Mouse (Mus musculus): ENCODE measurements around the gene Ruvbl2.
"Not testable (repeated sequence)": the region's sequence is repeated elsewhere in the genome, so short reads cannot be mapped to it uniquely, and the experiment has no call there.

Gene Ruvbl2

GRCm38 (mm10) chr7:45463987-45464778 lies 26.3 kb upstream of the Ruvbl2 start:
- TF ChIP-seq GATA4 (IDR thresholded peaks at IDR 0.05; ENCODE audit: insufficient replicate concordance, low read length) = no peak

DNA sequence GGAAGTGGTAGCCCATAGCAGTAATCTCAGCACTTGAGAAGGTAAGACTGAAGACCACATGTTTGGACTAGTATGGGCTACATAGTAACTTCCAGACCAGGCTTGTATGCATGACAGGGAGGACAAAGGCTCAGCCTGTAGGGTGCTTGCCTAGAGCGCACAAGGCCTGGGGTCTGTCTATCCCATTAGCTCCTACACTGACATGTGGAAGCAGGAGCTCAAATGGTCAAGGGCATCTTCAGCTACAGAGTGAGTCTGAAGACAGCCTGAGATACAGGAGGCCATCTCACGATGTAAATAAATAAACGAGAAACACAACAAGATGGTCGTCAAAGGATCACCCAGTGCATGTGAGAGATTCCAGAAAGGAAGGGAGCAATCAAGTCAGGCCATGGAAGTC lies 24.4 kb upstream of the Ruvbl2 start:
- no peak for TF ChIP-seq GATA4 (IDR thresholded peaks at IDR 0.05; ENCODE audit: insufficient replicate concordance, low read length)

DNA sequence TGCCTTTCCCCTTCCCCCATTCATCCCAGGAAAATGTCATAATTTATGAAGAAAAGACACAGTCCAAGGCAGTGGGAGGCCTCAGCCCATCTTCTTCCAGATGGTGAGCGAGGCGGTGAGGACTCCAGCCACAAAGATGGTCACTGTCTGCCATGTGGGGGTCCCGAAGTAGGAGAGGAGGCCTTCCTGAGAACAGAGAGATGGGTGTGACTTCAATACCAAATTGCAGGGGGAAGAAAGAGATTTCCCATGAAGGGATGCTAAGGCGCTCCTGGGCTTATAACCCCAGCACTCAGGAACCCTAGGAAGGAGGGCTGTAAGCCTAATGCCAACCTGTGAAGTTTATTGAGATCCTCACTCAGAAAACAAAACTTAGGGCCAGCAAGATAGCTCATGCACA lies 23.9 kb upstream of the Ruvbl2 start:
- no peak for TF ChIP-seq GATA4 (IDR thresholded peaks at IDR 0.05; ENCODE audit: insufficient replicate concordance, low read length)

GRCm38 (mm10) chr7:45461326-45461725 lies 23.4 kb upstream of the Ruvbl2 start:
- no peak for TF ChIP-seq GATA4 (IDR thresholded peaks at IDR 0.05; ENCODE audit: insufficient replicate concordance, low read length)

GRCm38 (mm10) chr7:45460860-45461314 lies 23.0 kb upstream of the Ruvbl2 start:
- peak; percentile 63; the same call in 1 of the 2 replicates for TF ChIP-seq GATA4 (IDR thresholded peaks at IDR 0.05; ENCODE audit: insufficient replicate concordance, low read length)

- no peak for TF ChIP-seq GATA4 (IDR thresholded peaks at IDR 0.05; ENCODE audit: insufficient replicate concordance, low read length)
Observed at GRCm38 (mm10) chr7:45460377-45460776, 22.5 kb upstream of the Ruvbl2 start.

- not testable (repeated sequence) for TF ChIP-seq GATA4 (IDR thresholded peaks at IDR 0.05; ENCODE audit: insufficient replicate concordance, low read length)
Observed at GRCm38 (mm10) chr7:45459564-45460140, 21.8 kb upstream of the Ruvbl2 start, which contains the start of gene Ftl1. TSS of gene Ftl1 (minus strand) at chr7:45459884.

GRCm38 (mm10) chr7:45458748-45459563 lies 21.1 kb upstream of the Ruvbl2 start:
- TF ChIP-seq GATA4 (IDR thresholded peaks at IDR 0.05; ENCODE audit: insufficient replicate concordance, low read length) = no peak

DNA sequence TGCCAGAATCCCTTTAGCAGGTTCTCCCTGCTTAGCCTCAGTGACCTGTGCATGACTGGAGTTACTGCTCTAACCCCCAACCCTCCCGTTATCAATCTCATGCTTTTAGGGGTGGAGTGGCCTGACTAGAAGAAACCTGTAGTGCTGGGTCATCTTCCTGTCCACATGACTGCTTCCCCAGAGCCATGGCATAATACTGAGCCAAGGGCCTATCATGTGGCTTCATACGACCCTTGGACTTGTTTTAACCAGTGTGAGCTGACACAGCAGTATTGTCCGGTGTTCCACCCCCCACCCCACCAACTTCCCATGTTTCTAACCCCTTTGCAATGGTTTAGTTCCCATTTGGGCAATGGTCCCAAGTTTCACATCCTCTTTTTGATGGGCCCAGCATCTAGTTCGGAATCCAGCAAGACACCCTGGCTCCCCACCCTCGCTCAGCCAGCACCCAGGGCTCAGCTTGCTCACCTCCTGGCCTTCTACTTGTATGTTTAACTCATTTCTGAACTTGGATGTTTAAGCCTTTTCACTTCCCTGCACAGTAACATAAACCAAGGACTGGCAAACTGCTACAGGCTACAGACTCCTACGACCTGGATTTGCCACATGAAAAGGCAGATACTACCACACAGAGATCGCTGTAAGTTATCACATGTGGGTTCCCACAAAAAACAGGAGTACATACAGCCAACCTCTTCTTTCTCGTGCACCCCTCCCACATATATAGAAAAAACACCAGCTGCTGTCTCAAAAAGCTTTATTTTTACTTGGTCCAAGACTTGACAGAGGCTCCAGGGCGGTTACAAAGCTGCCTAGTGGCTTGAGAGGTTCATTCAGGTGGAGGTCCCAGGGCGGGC lies 19.5 kb upstream of the Ruvbl2 start:
- peak; percentile 11; the same call in 1 of the 2 replicates for TF ChIP-seq GATA4 (IDR thresholded peaks at IDR 0.05; ENCODE audit: insufficient replicate concordance, low read length)

DNA sequence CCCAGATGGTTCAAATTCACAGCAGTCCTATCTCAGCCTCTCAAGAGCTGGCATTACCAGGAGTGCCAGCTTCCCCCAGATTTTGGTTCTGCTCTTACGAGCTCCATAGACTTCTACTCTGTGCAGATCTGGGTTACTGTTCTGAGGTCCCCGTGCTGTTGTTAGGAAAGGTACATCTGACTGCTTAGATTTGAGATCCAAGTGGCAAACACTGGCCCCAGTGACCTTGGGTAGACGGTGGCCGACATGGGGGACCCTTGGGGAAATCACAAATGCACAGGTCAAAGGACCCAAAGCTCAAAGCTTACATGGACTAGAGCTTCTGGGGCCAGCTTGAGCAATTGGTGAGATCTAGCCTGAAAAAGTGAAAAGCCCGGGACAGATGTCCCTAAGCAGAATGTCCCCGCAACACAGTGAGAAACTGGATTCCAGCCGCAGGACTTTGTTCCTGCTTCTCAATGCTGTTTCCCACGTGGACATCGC lies 18.9 kb upstream of the Ruvbl2 start:
- TF ChIP-seq GATA4 (IDR thresholded peaks at IDR 0.05; ENCODE audit: insufficient replicate concordance, low read length) = no peak

GRCm38 (mm10) chr7:45455932-45456696 lies 18.2 kb upstream of the Ruvbl2 start:
- TF ChIP-seq GATA4 (IDR thresholded peaks at IDR 0.05; ENCODE audit: insufficient replicate concordance, low read length) = no peak

DNA sequence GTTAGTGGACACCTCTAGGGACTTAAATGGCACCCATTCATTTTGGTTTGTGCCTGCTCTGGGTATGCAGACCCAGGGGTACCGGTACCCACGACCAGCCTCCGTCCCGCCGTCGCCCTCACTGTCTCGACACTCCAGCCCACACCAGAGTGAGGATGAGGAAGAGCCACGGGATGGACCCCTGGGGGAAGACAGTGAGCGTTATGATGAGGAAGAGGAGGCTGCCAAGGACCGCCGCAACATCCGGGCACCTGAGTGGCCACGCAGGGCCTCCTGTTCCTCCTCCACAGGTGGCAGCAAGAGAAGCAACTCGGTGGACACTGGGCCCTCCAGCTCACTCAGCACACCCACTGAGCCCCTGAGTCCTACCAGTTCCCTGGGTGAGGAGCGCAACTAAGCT lies 17.1 kb upstream of the Ruvbl2 start:
- no peak for TF ChIP-seq GATA4 (IDR thresholded peaks at IDR 0.05; ENCODE audit: insufficient replicate concordance, low read length)

- no peak for TF ChIP-seq GATA4 (IDR thresholded peaks at IDR 0.05; ENCODE audit: insufficient replicate concordance, low read length)
Observed at GRCm38 (mm10) chr7:45451344-45451982, 13.6 kb upstream of the Ruvbl2 start.

Measured in liver, adult (tissue).